Mouse (Mus musculus) spleen, postnatal 14 days (tissue): ENCODE results near the gene Gm21028.
"Not testable (repeated sequence)": the region's sequence is repeated elsewhere in the genome, so short reads cannot be mapped to it uniquely, and the experiment has no call there.

Experiments
- DNase-seq, 2 experiments: peaks; one replicate each; pipeline ENCODE4 v3.0.0; 2021 to 2022; ENCODE audit warnings: low spot score in 2 of 2

Gm21028 gene

DNA sequence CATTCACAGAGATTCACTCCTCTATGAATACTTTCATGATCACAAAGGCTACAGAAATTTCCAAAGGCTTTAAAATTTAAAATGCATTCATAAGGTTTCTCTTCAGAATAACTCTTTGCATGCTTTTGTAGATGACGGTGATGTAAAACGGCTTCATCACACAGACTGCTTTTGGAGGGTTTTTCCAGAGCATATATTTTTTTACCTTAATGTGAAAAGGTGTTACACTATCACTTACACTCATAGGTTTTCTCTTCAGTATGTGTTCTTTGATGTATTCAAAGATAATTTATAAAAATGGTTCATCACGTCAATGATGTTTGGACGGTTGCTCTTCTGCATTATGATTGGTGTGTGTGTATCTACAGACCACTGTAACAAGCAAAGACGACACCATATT lies at the start of gene Gm21028:
Gm21028 (minus strand) TSS at position 101 of the 400 bp plus-strand sequence.
- no peak for DNase-seq

DNA sequence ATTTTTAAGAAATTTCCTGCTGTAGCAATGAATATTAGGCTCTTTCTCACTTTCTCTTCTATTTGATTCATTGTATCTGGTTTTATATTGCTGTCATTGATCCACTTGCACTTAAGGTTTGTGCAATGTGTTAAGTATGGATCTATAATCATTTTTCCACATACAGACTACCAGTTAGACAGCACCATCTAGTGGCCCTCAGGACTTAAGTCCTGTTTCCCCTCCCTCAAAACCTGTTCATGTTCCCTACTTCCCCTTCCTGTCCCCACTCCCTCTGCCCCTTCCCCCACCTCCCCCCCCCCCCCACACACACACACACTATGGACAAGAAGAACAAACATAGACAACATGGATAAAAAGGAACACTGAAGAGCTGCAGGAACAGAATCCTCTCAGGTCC lies 17.3 kb upstream of the Gm21028 start:
- not testable (repeated sequence) for DNase-seq

GRCm38 (mm10) chr7:42592413-42592812 lies 14.0 kb upstream of the Gm21028 start, which contains the start of gene Zfp977:
Zfp977 (minus strand) TSS chr7:42592547.
- not testable (repeated sequence) for DNase-seq

DNA sequence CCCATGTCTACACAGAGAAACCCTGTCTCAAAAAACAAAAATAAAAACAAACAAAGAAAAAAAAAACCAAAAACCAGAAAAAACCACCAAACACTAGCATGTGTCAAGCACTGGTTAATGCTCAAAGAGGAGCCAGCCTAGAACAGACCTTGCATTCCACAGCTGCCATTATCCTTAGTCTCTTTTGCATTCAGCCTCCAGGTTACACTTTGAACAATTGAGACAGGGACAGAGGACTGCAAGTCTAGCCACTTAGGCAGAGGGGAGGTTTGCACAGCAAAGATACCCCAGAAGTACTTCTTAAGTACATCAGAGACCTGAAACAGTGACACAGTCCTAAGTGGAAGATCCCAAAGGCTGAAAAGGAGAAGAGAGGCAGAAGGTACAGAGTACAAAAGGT lies 12.9 kb upstream of the Gm21028 start:
- not testable (repeated sequence) for DNase-seq

- DNase-seq: no peak
Observed at GRCm38 (mm10) chr7:42551766-42552165, 26.6 kb downstream of the Gm21028 start.
